Comparison of ENCODE assay signal across 9 mouse cellular contexts in the genomic region with DNA sequence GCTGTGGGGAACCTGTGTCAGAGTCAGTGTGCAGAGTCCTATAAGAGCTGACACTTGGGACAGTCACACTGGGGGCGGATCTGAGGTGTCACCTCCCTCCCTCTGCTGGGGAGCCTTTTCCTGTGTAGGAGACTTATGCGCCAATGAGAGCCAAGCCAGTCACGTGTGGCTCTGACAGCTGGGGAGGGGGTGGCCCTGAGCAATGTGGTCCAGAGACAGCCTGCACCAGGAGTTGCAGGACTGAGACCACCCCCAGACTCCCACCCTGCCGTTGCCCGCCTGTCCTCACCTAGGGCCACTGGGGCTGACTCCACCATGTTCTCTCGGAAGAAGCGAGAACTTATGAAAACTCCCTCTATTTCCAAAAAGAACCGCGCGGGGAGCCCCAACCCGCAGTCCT. TPM values are rescaled to one million over a fixed set of nuclear protein-coding genes. Genes with fewer than 3 reads are reported as not detected.
DNase-seq lines count a peak whose midpoint lies in the region; ATAC-seq and TF ChIP-seq lines count a peak whose summit lies in the region.
"Had no signal": no experiment of that assay in that cellular context is flagged by ENCODE, and none has a peak within 500 bp of the region (broad histone marks: within the 10 kb centered on the region; RNA-seq: fewer than 3 reads in every experiment).

Arhgap45 (plus strand) TSS at position 143 of the 400 bp plus-strand sequence.

- TF ChIP-seq EP300 in liver, embryonic 14.5 days (IDR thresholded peaks at IDR 0.05; ENCODE audit: low read depth): no peak

- peaks cover 23% of the 10 kb centered on the region for H3K36me3 ChIP-seq in liver, embryonic 14.5 days (replicated peaks; ENCODE audit: control insufficient read depth, insufficient read depth, low read depth)
- H3K36me3 ChIP-seq in neural tube, embryonic 15.5 days: peaks cover 10% of the 10 kb centered on the region

- peak; percentile 81 for ATAC-seq in common myeloid progenitor, adult 5-6 weeks (replicated peaks; ENCODE audit: low read depth, poor library complexity, severe bottlenecking)
- ATAC-seq in liver, embryonic 14.5 days (ENCODE audit: insufficient read depth): peak; percentile 73
- ATAC-seq in neural tube, embryonic 15.5 days (ENCODE audit: low FRiP score): no peak

- no peaks in the 10 kb centered on the region for H3K9me3 ChIP-seq in liver, embryonic 14.5 days (ENCODE audit: control insufficient read depth, low read length)
- peaks cover under 1% of the 10 kb centered on the region; the same call in 1 of the 2 replicates for H3K9me3 ChIP-seq in neural tube, embryonic 15.5 days (replicated peaks)
- H3K9me3 ChIP-seq: neural tube, embryonic 13.5 days had no signal

- WGBS in liver, embryonic 14.5 days (ENCODE audit: insufficient replicate concordance): 12% methylated on average over 11 of the region's 11 CpGs
- 70% methylated on average over 11 of the region's 11 CpGs for WGBS in neural tube, embryonic 15.5 days

- no peaks in the 10 kb centered on the region for H3K27me3 ChIP-seq in liver, embryonic 14.5 days (ENCODE audit: control insufficient read depth, insufficient read depth, low read length)
- peaks cover 82% of the 10 kb centered on the region for H3K27me3 ChIP-seq in neural tube, embryonic 15.5 days (replicated peaks)

- TF ChIP-seq CTCF in liver, embryonic 14.5 days (IDR thresholded peaks at IDR 0.05; ENCODE audit: low read depth): no peak; the same call in 1 of the 2 replicates

- peak within 1 kb of the TSS; percentile 51 to 61 for H3K4me3 ChIP-seq in liver, embryonic 14.5 days (ENCODE audit: insufficient read depth in 1 of 2, low read depth in 2 of 2, low read length in 2 of 2)
- H3K4me3 ChIP-seq in neural tube, embryonic 15.5 days (replicated peaks): no peak within 1 kb of the TSS
- H3K4me3 ChIP-seq: neural tube, embryonic 13.5 days had no signal

- peak; percentile 48 for DNase-seq in adrenal gland, postnatal 14 days
- DNase-seq in adrenal gland, adult (ENCODE audit: inconsistent age in 2 of 2, low spot score in 1 of 2): no peak
- peak; percentile 51 to 70 (median 59) for DNase-seq in liver, embryonic 14.5 days (ENCODE audit: low read depth in 3 of 3, low spot score in 3 of 3)
- peak; percentile 72 to 81 for DNase-seq in spleen, adult 18-20 months
- DNase-seq in left cerebral cortex, adult 11 months (ENCODE audit: low spot score): no peak
- no peak for DNase-seq in right cerebral cortex, adult 18-20 months

- H3K9ac ChIP-seq in liver, embryonic 14.5 days (replicated peaks): peak within 1 kb of the TSS; percentile 77
- no peak within 1 kb of the TSS for H3K9ac ChIP-seq in neural tube, embryonic 15.5 days (replicated peaks)
- H3K9ac ChIP-seq: neural tube, embryonic 13.5 days had no signal

- H3K4me2 ChIP-seq in liver, embryonic 14.5 days (ENCODE audit: low read depth): peak within 1 kb of the TSS; percentile 81
- H3K4me2 ChIP-seq in neural tube, embryonic 15.5 days: no peak within 1 kb of the TSS
- H3K4me2 ChIP-seq: neural tube, embryonic 13.5 days had no signal

- peaks cover 18 to 20% of the 10 kb centered on the region in 2 experiments for H3K4me1 ChIP-seq in liver, embryonic 14.5 days (replicated peaks; ENCODE audit: control insufficient read depth in 2 of 2, insufficient read depth in 2 of 2, low read length in 1 of 2)
- no peaks in the 10 kb centered on the region for H3K4me1 ChIP-seq in neural tube, embryonic 15.5 days

- H3K27ac ChIP-seq in liver, embryonic 14.5 days: peak within 1 kb of the TSS; percentile 68
- H3K27ac ChIP-seq in neural tube, embryonic 15.5 days (replicated peaks): no peak within 1 kb of the TSS
- H3K27ac ChIP-seq: neural tube, embryonic 13.5 days had no signal

RNA-seq across cellular contexts. Expression of gene Arhgap45, which starts in this region (rescaled TPM):
- 6.3 and 27.9 TPM in 2 replicates for total RNA-seq in adrenal gland, postnatal 14 days (2021)
- 85.6 and 106 TPM in 2 replicates for total RNA-seq in common myeloid progenitor, adult 5-6 weeks (2017)
- 17.5 and 20.9 TPM in 2 replicates for polyA plus RNA-seq in liver, embryonic 14.5 days (2012; rRNA removed)
- 7.9 and 9.3 TPM in 2 replicates for polyA plus RNA-seq in liver, embryonic 14.5 days (2014; fragmentation: Nextera tagmentation; extraction: Ambion mirVana)
- polyA plus RNA-seq in neural tube, embryonic 15.5 days (2015; fragmentation: Nextera tagmentation; extraction: Ambion mirVana): 2.0 and 13.7 TPM in 2 replicates

Comparison
In these comparisons a context has a peak if more than half of its experiments do, and no peak if none do; other contexts are left out.
1. DNase-seq: peak in adrenal gland, postnatal 14 days (single experiment), liver, embryonic 14.5 days (3 of 3) and spleen, adult 18-20 months (2 of 2); none in adrenal gland, adult (0 of 2), left cerebral cortex, adult 11 months (single experiment) and right cerebral cortex, adult 18-20 months (single experiment).